Mouse (Mus musculus): Measurements from ENCODE around the gene Eif4e.

The Eif4e gene

DNA sequence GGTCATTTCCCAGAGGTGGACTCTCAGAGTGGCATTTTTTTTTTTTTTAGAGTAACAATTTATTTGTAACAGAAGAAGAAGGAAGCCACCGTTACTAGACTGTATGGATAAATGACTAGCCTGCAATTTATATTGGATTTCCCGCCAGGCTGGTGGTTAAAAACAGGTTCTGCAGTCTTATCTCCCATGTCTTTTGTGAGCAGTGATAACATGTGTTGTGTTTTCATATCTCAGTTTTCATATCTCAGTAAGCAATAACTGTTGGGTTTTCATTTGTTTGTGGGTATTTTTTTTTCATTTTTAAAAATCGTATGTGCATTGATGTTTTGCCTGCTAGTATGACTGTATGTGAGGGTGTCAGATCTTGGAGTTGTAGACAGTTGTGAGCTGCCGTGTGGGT is 65.0 kb downstream of the Eif4e start:
- no peak for DNase-seq

DNA sequence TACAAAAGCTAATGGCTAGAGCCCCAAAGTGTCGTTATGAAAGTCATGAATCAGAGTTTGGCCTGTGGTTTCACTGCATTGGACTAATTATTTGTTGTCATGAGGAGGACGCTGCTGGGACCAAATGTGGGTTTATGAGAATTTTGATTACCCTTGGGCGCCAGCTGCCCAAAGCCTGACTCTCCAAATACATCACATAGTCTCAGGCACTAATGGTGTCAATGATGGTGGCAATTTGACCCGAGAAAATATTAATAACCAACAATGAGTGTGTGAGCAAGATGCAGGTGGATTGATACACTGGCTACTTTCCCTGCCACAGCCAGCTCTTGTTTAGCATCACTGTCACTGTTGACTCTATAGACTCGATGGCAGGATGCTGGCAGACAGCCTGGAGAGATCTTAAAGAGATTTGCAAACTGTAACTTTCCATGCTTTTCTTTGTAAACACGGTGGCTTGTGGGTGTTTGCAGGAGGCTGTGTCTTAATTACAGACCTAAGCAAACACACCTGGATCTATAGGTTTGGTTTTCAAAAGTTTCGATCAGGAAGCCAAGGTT is 65.9 kb downstream of the Eif4e start:
- no peak for DNase-seq

DNA sequence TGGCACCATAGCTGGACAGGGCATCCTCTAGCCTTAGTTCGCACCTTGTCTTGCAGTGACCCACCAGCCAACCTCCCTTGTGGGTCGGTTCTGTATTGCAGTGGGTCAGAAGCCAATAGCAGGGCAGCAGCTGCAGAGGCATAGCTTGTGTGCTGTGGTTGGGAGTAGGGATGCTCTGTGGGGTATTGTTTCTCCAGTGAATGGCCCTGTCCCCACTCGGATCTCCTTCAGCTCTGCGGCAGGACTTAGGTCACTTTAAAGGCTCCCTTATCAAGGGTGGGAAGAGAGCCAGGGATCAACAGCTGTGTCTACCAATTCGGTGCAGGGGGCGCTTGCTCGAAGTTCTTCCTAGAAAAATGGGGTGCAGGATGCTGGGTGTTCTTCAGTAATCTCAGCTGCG is 67.2 kb downstream of the Eif4e start:
- DNase-seq = no peak

DNA sequence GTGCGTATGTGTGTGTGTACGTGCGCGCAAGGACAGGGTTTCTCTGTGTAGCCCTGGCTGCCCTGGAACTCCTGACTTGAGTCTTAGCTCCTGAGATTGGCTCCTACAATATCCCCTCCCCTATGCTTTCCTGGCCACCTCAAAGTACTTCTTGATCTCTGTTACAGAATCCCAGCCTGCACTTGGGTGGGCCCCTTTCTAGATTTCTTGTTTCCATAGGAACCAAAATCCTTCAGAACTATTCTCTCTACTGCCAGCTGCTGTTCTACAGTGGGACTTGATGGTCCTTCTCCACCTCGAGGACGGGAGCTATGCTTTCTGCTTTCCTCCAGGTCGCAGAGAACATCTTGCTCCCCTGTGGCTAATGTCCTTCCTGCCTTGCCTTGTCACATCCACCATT is 67.9 kb downstream of the Eif4e start:
- no peak for DNase-seq

DNA sequence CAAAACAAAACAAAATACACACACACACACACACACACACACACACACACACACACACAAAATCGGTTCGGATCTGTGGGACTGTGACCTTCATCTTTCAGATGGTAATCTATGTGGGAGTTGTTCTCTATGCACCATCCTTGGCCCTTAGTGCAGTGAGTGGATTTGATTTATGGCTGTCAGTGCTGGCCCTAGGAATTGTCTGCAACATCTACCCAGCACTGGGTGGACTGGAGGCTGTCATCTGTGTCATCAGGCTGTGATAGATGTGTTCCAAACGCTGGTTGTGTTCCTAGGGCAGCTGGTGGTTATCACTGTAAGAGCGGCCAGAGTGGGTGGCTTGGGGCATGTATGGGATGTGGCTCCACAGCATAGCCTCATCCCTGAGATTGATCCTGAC is 75.1 kb downstream of the Eif4e start:
- no peak for DNase-seq

DNA sequence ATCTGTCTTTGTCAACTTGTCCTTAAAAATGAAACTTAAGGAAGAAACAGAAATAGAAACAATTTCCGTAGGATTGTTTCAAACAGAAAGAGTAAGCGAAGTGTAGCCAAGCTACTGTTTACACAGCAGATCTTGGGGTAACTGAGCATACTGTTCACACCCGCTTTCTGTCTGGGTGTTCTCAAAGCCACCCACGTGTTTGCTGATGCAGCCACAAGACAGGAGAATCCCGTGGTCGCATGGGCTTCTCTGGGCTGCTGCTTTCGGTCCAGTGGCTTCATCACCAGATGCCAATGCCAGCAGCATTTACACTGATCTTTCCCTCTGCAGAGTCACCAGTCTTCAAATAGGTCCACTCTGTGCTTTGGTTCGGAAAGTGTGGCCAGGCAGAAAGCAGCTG is 79.2 kb downstream of the Eif4e start:
- DNase-seq = no peak

DNA sequence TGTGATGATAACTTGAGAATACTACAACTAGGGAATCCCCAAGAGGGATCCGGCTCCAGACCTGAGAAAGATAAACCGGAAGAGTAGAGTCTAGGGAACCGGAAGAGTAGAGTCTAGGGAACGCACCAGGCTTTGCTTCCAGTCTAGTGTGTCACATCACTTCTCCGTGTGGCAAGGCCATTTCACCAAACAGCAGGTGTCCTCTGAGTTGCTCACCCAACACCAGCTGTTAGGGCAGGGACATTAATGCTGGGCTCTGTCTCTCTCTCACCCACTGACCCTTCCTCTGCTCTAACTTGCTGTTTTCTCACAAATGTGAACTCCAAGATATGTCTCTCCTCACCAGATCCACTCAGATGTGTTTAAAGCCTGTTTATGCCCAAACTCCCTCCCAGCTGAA is 82.7 kb downstream of the Eif4e start:
- no peak for DNase-seq

Measured in kidney, postnatal 14 days (tissue).